Mouse (Mus musculus) ES-CJ7 (cell line): ENCODE data around the gene Brsk1.

Source experiments
- DNase-seq: peaks from one replicate; pipeline ENCODE4 v3.0.0; 2011; ENCODE audit warnings: low read depth, low spot score

Brsk1 gene

DNA sequence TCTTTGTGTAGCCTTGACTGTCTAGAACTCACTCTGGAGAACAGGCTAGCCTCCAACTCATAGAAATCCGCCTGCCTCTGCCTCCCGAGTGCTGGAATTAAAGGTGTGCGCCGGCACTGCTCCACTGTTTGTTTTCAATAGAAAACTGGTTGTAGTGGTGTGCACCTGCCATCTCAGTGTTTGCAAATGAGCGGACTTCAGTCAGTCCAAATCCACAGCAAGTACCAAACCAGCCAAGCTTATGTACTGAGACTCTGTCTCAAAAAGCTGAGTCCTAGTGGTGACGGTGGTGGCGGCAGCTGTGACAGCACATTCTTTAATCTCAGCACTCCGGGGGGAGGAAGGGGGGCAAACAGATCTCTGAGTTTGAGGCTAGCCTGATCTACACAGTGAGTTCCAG lies 21.9 kb upstream of the Brsk1 start:
- no peak for DNase-seq

DNA sequence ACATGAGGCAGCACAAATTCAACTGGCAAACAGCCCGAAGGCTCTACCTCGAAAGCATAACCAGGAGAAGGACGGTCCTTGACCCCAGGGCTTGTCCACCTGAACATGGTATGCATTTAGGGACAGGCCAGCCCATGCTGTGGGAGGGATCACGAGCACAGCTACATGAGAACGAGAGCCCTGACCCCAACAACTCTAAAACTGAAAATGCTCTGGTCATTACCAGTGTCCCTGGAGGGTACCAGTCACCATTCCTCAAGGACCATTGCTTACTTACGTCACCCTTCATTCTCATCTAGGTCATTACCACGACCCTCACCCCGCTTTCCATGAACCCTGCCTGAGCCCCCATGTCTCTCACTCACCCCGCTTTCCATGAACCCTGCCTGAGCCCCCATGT lies 21.2 kb upstream of the Brsk1 start:
- no peak for DNase-seq

DNA sequence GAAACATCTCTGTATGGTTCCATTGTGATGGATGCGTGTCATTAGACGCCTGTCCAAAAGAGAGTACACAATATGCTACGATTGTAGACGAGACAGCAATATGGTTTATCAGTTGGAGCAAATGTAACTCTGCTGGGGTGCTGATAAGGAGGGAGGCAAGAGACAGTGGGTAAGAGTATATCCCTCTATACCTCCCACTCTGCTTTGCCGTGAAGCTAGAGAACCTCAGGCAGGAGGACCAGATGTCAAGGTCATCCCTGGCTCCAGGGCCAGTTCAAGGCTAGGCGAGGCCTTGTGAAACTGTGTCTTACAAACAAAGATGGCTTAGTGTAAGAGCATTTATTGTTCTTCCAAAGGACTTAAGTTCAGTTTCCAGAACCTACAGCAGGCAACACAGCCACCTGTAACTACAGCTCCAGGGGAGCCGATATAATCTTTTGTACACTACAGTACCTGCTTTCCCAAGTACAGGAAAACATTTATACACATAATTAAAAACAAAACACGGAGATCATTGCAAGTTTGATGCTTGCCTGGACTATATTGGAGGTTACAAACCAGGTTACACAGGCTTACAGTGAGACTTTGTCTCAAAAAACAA lies 19.6 kb upstream of the Brsk1 start:
- DNase-seq = no peak

GRCm38 (mm10) chr7:4671956-4672355 lies 18.4 kb upstream of the Brsk1 start:
- no peak for DNase-seq

- no peak for DNase-seq
These were observed 16.2 kb upstream of the Brsk1 start for GRCm38 (mm10) chr7:4674114-4674731.

GRCm38 (mm10) chr7:4675200-4675599 lies 15.2 kb upstream of the Brsk1 start:
- DNase-seq = no peak

- DNase-seq = no peak
These were observed 7.1 kb upstream of the Brsk1 start for GRCm38 (mm10) chr7:4683307-4683706.

GRCm38 (mm10) chr7:4684203-4684602 lies 6.2 kb upstream of the Brsk1 start:
- no peak for DNase-seq

DNA sequence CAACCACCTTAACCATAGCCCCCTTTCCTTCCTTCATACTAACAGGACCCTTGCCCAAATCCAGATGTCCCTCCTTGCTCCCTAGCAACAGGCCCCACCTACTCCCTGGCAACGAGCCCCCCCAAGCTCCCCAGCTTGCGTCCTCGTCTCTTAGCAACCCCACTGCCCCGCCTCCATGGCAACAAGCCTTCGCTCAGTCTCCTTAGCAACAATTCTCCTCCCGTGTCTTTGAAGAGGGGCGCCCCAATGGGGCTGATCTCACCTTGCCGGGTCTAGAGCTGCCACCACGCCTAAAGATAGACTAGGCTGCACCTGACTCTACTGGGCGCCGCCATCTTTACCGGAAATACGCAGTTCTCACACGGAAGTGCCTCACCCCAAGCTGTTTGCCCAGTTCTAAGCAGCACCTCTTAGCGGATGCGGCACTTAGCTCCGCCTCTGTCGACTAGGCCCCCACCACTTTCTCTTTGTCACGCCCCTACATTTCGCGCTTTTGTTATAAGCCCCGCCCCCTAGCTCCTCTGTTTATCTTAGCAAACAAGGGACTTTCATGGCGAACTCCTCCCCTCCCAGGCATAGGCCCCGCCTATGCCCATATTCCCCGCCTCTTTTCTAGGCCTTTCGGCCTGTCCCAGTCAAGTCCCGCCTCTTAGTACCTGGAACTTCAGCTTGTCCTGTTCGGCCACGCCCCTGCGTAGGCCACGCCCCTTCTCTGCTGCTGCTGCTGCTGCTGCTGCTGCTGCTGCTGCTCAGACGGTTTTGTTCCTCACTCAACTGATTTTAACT lies 5.6 kb upstream of the Brsk1 start, which contains the start of gene Hspbp1:
Gene Hspbp1 (minus strand): TSS at position 437 of the 786 bp plus-strand sequence.
- DNase-seq = peak; percentile 100

DNA sequence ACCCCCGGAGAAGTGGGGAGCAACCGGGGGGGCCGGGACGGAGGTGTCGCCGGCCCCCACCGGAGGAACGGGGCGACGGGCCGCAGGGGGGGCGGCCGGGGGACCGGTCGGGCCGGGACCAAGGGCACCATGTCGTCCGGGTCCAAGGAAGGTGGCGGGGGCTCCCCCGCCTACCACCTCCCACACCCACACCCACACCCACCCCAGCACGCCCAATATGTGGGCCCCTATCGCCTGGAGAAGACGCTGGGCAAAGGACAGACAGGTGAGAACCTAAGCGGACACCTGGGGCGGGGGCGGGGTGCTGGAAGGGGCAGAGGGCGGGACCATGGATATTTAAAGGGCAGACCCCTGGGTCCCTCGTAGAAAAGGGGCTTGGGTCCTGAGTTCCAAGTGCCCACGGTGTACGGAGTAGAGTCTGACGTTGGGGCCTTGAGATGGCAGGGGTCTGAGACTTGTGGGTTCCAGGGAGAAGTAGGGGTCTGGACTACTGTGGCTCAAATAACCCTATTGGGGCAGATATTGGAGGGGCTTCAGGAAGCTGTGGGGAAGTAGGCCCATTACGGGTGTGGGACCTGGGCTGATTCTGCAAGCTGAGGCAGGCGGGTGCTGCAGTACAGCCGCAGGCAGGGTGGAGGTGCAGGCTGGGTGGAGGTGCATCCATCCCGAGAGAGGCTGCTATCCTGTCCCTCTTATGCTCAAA lies 698 bp downstream of the Brsk1 start:
- DNase-seq = no peak

DNA sequence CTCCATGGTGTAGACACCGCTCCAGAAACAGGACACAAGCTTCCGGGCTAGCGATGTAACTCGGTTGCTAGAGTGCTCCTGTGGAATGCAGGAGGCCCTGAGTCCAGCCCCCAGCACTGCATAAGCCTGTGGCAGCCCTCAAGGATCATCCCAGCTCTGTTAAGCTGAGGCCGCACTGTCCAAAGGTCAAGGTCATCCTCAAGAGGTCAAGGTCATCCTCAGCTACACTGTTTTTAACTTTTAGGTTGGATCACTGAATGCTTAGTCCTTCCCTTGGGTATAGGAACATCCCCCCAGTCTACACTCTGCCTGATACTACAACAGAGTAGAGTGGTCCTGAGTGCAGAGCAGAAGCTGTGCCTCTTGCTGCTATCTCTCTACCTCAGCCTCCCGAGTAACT lies 2.6 kb downstream of the Brsk1 start:
- DNase-seq = peak; percentile 85

- peak; percentile 95 for DNase-seq
These were observed 11.9 kb downstream of the Brsk1 start for GRCm38 (mm10) chr7:4702334-4702733.

- peak; percentile 68 for DNase-seq
These were observed 12.8 kb downstream of the Brsk1 start for GRCm38 (mm10) chr7:4703195-4703594.

- peak; percentile 75 for DNase-seq
These were observed 14.7 kb downstream of the Brsk1 start for GRCm38 (mm10) chr7:4705098-4705497.

GRCm38 (mm10) chr7:4712594-4712993 lies 22.2 kb downstream of the Brsk1 start:
- no peak for DNase-seq

GRCm38 (mm10) chr7:4716955-4717354 lies 26.6 kb downstream of the Brsk1 start:
- DNase-seq = no peak

- DNase-seq = no peak
These were observed 28.9 kb downstream of the Brsk1 start for GRCm38 (mm10) chr7:4719276-4719675.

DNA sequence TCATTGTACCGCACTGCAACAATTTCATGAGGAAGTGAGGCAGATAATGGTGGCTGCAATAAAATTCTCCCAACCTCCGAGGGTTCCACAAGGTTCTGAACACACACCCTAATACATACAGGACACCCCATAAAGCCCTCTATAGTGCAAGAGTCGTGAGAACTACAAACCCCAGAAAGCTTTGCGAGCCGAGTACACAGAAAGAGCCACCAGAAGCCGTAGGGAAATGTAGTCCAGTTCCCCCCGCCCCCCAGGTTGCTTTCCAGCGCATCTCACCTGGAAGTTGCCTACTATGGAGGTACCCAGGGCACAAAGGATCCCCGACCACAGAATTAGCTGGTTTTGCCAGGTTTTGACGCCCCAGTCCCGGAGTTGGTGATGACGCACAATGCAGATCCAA lies 33.1 kb downstream of the Brsk1 start:
- no peak for DNase-seq

- DNase-seq = no peak
These were observed 34.0 kb downstream of the Brsk1 start for GRCm38 (mm10) chr7:4724359-4724758.

GRCm38 (mm10) chr7:4725169-4725568 lies 34.8 kb downstream of the Brsk1 start, which contains the start of gene Tmem150b:
Tmem150b (minus strand) TSS chr7:4725249.
- no peak for DNase-seq

- DNase-seq = no peak
These were observed 40.7 kb downstream of the Brsk1 start for GRCm38 (mm10) chr7:4731090-4731489.

DNA sequence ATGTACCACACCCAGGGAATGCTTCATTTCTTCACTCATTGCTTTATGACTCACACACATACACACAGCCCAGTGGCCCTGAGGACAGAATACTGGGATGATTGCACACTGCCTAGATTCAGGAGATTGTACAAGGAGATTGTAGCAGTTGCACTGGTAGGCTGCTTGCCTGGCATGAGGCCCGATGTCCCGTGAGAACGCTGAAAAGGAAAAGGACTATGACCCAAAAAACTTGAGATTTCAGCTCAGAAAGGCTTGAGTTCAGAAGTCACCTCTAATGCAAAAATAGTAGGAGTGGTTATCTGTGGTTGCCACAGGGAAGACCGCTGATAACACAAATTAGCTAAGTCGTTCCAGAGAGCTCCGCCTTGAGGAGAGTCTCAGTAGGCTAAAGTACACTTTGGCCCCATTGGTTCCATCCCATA lies 42.6 kb downstream of the Brsk1 start:
- DNase-seq = no peak
